Mouse (Mus musculus): Measurements from ENCODE around the gene Fam193a. TPM values are rescaled to one million over a fixed set of nuclear protein-coding genes. Genes with fewer than 3 reads are reported as not detected.

Gene Fam193a
- 12.8 TPM for polyA plus RNA-seq (2014; fragmentation: Illumina TruSeq; extraction: RNeasy Lipid Tissue Mini Kit (QIAGEN cat#74804); ENCODE audit: low read depth, low replicate concordance)

DNA sequence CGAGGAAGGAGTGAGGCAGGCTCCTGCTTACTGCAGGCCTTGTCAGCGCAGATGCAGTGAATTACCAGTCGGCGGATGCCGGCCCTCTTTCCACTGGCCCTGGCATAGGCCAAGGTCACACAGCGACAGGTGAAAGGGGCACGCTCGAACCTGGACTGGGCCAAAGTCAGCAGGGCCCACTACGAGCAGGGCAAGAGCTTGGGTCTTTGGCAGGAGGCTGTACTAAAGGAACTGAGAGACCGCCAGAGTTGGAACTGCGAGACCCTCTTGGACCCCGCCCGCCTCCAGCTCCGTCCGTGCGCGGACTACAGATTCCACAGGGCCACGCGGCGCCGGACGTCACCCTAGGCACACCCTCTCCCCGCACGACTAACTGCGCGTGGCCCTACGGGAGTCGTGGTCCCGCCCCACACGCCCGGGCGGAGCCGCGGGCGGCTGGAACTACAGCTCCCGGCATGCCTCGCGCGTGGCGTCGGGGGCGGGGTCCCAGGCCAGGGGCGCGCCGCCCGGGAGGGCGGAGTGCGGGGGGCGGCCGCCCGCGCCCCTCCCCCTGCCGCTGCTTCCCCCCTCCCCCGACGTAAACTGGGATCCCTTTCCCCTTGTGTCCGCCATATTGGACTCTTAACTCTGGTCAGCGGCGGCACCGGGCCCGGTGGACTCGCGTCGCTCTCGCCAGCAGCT lies at the start of gene Fam193a:
TSS of gene Fam193a (plus strand) at position 593 of the 681 bp plus-strand sequence.

DNA sequence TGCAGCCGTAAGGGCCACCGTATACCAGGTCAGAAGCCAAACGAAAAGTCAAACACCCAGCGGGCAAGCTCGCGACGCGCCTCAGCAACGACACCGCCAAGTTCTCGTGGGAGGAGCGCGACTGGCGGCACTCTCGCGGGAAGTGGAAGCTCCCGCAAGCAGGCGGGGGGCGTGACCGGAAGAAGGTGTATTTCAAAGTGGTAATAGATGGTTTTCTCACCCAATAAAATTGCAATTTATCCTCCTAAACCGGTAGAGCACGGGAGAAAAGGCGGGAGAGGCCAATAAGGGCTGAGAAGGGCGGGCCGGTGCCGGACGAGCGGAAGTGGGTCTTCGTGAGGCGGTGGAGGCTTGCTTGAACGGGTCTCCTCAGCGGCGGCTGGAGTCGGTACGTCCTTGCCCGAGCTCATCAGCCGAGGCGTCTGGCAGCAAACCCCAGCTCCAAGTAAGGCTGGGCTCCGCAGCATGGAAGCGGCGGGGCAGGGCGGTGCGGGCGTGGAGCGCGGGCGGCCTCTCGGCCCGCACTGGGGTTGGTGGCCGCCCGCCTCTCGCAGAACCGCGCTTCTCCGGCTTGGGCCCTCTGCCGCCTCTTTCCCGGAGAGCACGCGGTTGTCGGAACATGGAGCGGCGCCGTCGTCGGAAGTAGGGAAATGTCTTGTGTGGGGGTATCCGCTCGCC lies 33.5 kb upstream of the Fam193a start, which contains the start of gene Rnf4:
TSS of gene Rnf4 (plus strand) at position 193 of the 678 bp plus-strand sequence.

GRCm38 (mm10) chr5:34513466-34514217 lies 143.9 kb downstream of the Fam193a start, which contains the start of gene Tnip2:
Gene Tnip2, minus strand, starts transcription at chr5:34513991.

DNA sequence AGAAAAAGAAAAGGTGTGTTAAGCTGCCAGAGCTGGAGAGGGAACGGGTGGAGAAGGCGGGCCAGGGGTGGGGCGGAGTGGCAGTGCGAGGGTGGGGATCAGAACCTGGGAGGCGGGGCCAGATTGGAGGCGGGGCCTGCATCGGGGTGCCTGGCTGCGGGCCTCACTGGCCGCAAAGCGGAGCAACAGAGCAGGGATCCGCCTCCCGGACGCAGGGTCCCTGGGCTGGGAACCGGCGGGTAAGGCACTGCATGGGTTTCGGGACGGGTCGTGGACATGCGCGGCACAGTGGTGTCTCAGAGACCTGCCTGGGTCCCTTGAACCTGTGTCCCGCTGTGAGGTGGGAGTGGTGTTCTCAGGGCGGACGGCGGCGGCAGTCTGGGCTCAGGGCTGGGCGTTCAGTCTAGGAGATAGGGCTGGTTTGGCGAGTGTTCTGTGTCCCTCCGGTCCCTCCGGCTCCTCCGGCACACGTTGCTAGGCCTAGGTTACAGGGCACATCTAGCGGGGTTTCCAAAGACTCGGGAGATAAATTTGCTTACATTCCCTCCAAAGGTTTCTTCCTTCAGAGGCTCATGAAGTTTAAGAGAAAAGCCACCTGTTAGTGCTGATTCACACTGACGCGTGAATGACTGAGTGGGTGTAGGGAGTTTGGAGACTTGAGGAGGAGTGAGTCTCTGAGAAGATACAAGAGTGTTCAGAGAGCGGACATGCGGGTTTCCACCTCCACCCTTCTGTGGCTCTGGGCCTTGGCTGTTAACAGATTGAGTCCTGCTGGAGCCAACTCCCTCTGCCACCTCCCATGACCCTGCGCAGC lies 156.1 kb downstream of the Fam193a start, which contains the start of gene Sh3bp2:
TSS of gene Sh3bp2 (plus strand) at position 176 of the 814 bp plus-strand sequence.

Other genes starting within 250 kb of the Fam193a start
- 4.8 TPM for gene Poln, start 200.5 kb upstream of the Fam193a start, polyA plus RNA-seq (2014; fragmentation: Illumina TruSeq; extraction: RNeasy Lipid Tissue Mini Kit (QIAGEN cat#74804); ENCODE audit: low read depth, low replicate concordance)
- 5.5 TPM for gene Haus3, start 200.4 kb upstream of the Fam193a start, polyA plus RNA-seq (2014; fragmentation: Illumina TruSeq; extraction: RNeasy Lipid Tissue Mini Kit (QIAGEN cat#74804); ENCODE audit: low read depth, low replicate concordance)
- gene Mxd4, start 182.2 kb upstream of the Fam193a start, polyA plus RNA-seq (2014; fragmentation: Illumina TruSeq; extraction: RNeasy Lipid Tissue Mini Kit (QIAGEN cat#74804); ENCODE audit: low read depth, low replicate concordance) = 54.0 TPM
- 0.71 TPM for gene Zfyve28, start 81.5 kb upstream of the Fam193a start, polyA plus RNA-seq (2014; fragmentation: Illumina TruSeq; extraction: RNeasy Lipid Tissue Mini Kit (QIAGEN cat#74804); ENCODE audit: low read depth, low replicate concordance)
- gene Cfap99, start 81.3 kb upstream of the Fam193a start, polyA plus RNA-seq (2014; fragmentation: Illumina TruSeq; extraction: RNeasy Lipid Tissue Mini Kit (QIAGEN cat#74804); ENCODE audit: low read depth, low replicate concordance) = not detected
- 29.3 TPM for gene Rnf4, start 33.6 kb upstream of the Fam193a start, polyA plus RNA-seq (2014; fragmentation: Illumina TruSeq; extraction: RNeasy Lipid Tissue Mini Kit (QIAGEN cat#74804); ENCODE audit: low read depth, low replicate concordance)
- 13.7 TPM for gene Tnip2, start 144.1 kb downstream of the Fam193a start, polyA plus RNA-seq (2014; fragmentation: Illumina TruSeq; extraction: RNeasy Lipid Tissue Mini Kit (QIAGEN cat#74804); ENCODE audit: low read depth, low replicate concordance)
- gene Sh3bp2, start 155.9 kb downstream of the Fam193a start, polyA plus RNA-seq (2014; fragmentation: Illumina TruSeq; extraction: RNeasy Lipid Tissue Mini Kit (QIAGEN cat#74804); ENCODE audit: low read depth, low replicate concordance) = 2.4 TPM
- 117 TPM for gene Add1, start 203.7 kb downstream of the Fam193a start, polyA plus RNA-seq (2014; fragmentation: Illumina TruSeq; extraction: RNeasy Lipid Tissue Mini Kit (QIAGEN cat#74804); ENCODE audit: low read depth, low replicate concordance)